In the genomic region with DNA sequence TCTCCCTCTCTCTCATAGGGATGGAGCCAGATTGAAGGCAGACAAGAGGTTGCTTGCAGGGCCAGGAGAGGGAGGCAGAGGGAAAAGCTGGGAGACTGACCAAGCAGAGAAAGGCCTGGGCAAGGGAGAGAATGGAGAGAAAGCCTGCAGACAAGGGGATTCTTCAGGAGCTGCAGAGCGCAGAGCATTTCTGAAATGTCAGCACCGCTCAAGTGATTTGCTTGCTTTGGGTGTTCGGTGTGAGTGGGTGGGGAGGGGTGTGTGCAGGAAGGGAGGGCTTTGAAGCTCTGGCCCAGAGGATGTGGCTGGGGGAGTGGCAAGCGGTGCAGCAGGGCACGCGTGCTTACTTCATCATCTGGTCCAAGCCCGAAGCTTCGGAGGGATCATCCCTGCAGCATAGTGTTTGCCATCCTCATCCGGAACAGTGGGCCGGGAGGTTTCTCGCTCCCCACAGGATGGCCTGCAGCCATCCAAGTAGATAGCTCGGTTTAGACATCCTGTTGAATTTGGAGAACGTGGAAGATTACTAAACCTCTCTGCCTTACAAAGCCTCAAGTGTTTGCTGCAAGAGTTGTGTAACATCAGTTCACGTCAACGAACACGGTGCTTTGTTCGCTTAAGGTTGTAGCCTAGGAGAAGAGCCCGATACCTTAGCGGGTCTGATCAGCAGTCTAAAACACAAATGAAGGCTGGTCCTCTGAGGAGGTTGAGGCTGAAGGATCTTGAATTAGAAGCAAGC, we compare ENCODE assay signal across 8 mouse cellular contexts. TPM values are rescaled to one million over a fixed set of nuclear protein-coding genes. Genes with fewer than 3 reads are reported as not detected.
DNase-seq lines count a peak whose midpoint lies in the region; ATAC-seq and TF ChIP-seq lines count a peak whose summit lies in the region.

No protein-coding gene starts in this region.

- H3K4me3 ChIP-seq in cortical plate, adult 2 months (ENCODE audit: insufficient read depth, low read length): no peak overlapping the region
- H3K4me3 ChIP-seq in intestine, postnatal 0 days (ENCODE audit: low read depth, low read length): no peak overlapping the region
- H3K4me3 ChIP-seq in forebrain, embryonic 11.5 days (ENCODE audit: low read depth, low read length): no peak overlapping the region

- peak; percentile 21; the same call in 1 of the 2 replicates for TF ChIP-seq CTCF in cortical plate, adult 2 months (IDR thresholded peaks at IDR 0.05; ENCODE audit: extremely low read depth, insufficient read depth, low read length)
- peak; percentile 66 for TF ChIP-seq CTCF in intestine, postnatal 0 days (IDR thresholded peaks at IDR 0.05; ENCODE audit: low read depth)

- peak overlapping the region; percentile 23 for H3K27ac ChIP-seq in cortical plate, adult 2 months (ENCODE audit: insufficient read depth, low read length)
- no peak overlapping the region for H3K27ac ChIP-seq in intestine, postnatal 0 days (ENCODE audit: low read depth, low read length)
- H3K27ac ChIP-seq in forebrain, embryonic 11.5 days (ENCODE audit: low read depth, low read length): no peak overlapping the region

- no peaks in the 10 kb centered on the region for H3K36me3 ChIP-seq in intestine, postnatal 0 days (ENCODE audit: control insufficient read depth, insufficient read depth)
- no peaks in the 10 kb centered on the region for H3K36me3 ChIP-seq in forebrain, embryonic 11.5 days (ENCODE audit: control insufficient read depth, insufficient read depth, low read length)

- H3K27me3 ChIP-seq in intestine, postnatal 0 days (replicated peaks; ENCODE audit: control insufficient read depth, insufficient read depth, low read length): no peaks in the 10 kb centered on the region
- no peaks in the 10 kb centered on the region; the same call in 1 of the 2 replicates for H3K27me3 ChIP-seq in forebrain, embryonic 11.5 days (ENCODE audit: control insufficient read depth, insufficient read depth, low read length)

- TF ChIP-seq POLR2A in cortical plate, adult 2 months (IDR thresholded peaks at IDR 0.05; ENCODE audit: extremely low read depth, insufficient read depth, low read length): no peak

- no peak overlapping the region for H3K9ac ChIP-seq in intestine, postnatal 0 days (ENCODE audit: low read depth, low read length)
- no peak overlapping the region for H3K9ac ChIP-seq in forebrain, embryonic 11.5 days (ENCODE audit: low read length)

- no peaks in the 10 kb centered on the region for H3K9me3 ChIP-seq in intestine, postnatal 0 days (ENCODE audit: control insufficient read depth)
- no peaks in the 10 kb centered on the region for H3K9me3 ChIP-seq in forebrain, embryonic 11.5 days (ENCODE audit: control insufficient read depth, low read length)

- 68% methylated on average over 19 of the region's 19 CpGs for WGBS in intestine, postnatal 0 days
- 75% methylated on average over 19 of the region's 19 CpGs for WGBS in forebrain, embryonic 11.5 days

- ATAC-seq in intestine, postnatal 0 days: no peak
- peak; percentile 18; the same call in 1 of the 2 replicates for ATAC-seq in monocyte, adult 5-6 weeks (replicated peaks; ENCODE audit: insufficient number of reproducible peaks, low FRiP score, low TSS enrichment, poor library complexity, severe bottlenecking)
- no peak for ATAC-seq in megakaryocyte-erythroid progenitor cell, adult 5-6 weeks (replicated peaks; ENCODE audit: low FRiP score, low TSS enrichment, poor library complexity, severe bottlenecking)
- ATAC-seq in forebrain, embryonic 11.5 days (replicated peaks; ENCODE audit: low FRiP score): no peak

- peak; percentile 18 for DNase-seq in left cerebral cortex, postnatal 4 days
- DNase-seq in left cerebral cortex, postnatal 36 days (ENCODE audit: low spot score in 2 of 2): no peak
- no peak for DNase-seq in neural tube, embryonic 10.5 days (ENCODE audit: extremely low spot score, low spot score)
- no peak for DNase-seq in forebrain, embryonic 11.5 days (ENCODE audit: low spot score)

- no peak overlapping the region for H3K4me2 ChIP-seq in intestine, postnatal 0 days (replicated peaks; ENCODE audit: low read depth)
- H3K4me2 ChIP-seq in forebrain, embryonic 11.5 days (ENCODE audit: low read depth, low read length, severe bottlenecking): no peak overlapping the region

- H3K4me1 ChIP-seq in cortical plate, adult 2 months (ENCODE audit: control insufficient read depth, insufficient read depth, low read length): peaks cover 3% of the 10 kb centered on the region; the same call in 1 of the 2 replicates
- no peaks in the 10 kb centered on the region for H3K4me1 ChIP-seq in intestine, postnatal 0 days (replicated peaks; ENCODE audit: control insufficient read depth, insufficient read depth, low read length)
- H3K4me1 ChIP-seq in forebrain, embryonic 11.5 days (replicated peaks; ENCODE audit: control insufficient read depth, insufficient read depth, low read length): peaks cover 3% of the 10 kb centered on the region; the same call in 1 of the 2 replicates

- intact Hi-C loops in left cerebral cortex, postnatal 4 days (cut with DNase I): no loop called here
- intact Hi-C loops in left cerebral cortex, postnatal 36 days (cut with DNase I): loop anchor here (5.0 kb wide), 1 partner anchor 56 kb away; no protein-coding TSS in a partner anchor

RNA-seq across cellular contexts. Expression of a gene that starts 3.1 kb away (rescaled TPM):
- total RNA-seq in left cerebral cortex, postnatal 4 days (2021): 10 to 100 TPM; 46.6 to 46.9 TPM
- 10 to 100 TPM; 61.7 to 75.4 TPM for total RNA-seq in left cerebral cortex, postnatal 36 days (2021)
- 49.5 and 56.1 TPM in 2 replicates for polyA plus RNA-seq in cortical plate, adult 2 months (2012; rRNA removed)
- 8.2 and 8.6 TPM in 2 replicates for polyA plus RNA-seq in intestine, postnatal 0 days (2015; fragmentation: Nextera tagmentation; extraction: Ambion mirVana)
- total RNA-seq in monocyte, adult 5-6 weeks (2017): 61.8 to 124 TPM (median 71.9 TPM) in 3 replicates
- total RNA-seq in megakaryocyte-erythroid progenitor cell, adult 5-6 weeks (2014; fragmentation: Nextera tagmentation): 23.4 and 35.0 TPM in 2 replicates
- total RNA-seq in megakaryocyte-erythroid progenitor cell, adult 5-6 weeks (2017): 13.0 and 17.2 TPM in 2 replicates
- 12.3 and 12.8 TPM in 2 replicates for polyA plus RNA-seq in forebrain, embryonic 11.5 days (2014; fragmentation: Nextera tagmentation; extraction: Ambion mirVana)
